24 mouse cellular contexts compared by ENCODE assay signal in genomic region chr1:171165629-171166345, GRCm38 (mm10). TPM values are rescaled to one million over a fixed set of nuclear protein-coding genes. Genes with fewer than 3 reads are reported as not detected.
"Had no signal": no experiment of that assay in that cellular context is flagged by ENCODE, and none has a peak within 500 bp of the region (broad histone marks: within the 10 kb centered on the region; RNA-seq: fewer than 3 reads in every experiment).

No protein-coding gene starts in this region.

- H3K27ac ChIP-seq: left cerebral cortex, adult 2 months; liver, embryonic 13.5 days; midbrain, embryonic 12.5 days; midbrain, embryonic 15.5 days; neural tube, embryonic 12.5 days; neural tube, embryonic 15.5 days; stomach, postnatal 0 days had no signal

- H3K9ac ChIP-seq: liver, embryonic 13.5 days; midbrain, embryonic 12.5 days; midbrain, embryonic 15.5 days; neural tube, embryonic 12.5 days; neural tube, embryonic 15.5 days had no signal

- H3K9me3 ChIP-seq: liver, embryonic 13.5 days; midbrain, embryonic 12.5 days; midbrain, embryonic 15.5 days; neural tube, embryonic 12.5 days; neural tube, embryonic 15.5 days had no signal

- H3K36me3 ChIP-seq: liver, embryonic 13.5 days; midbrain, embryonic 12.5 days; midbrain, embryonic 15.5 days; neural tube, embryonic 12.5 days; neural tube, embryonic 15.5 days had no signal

- ATAC-seq: midbrain, embryonic 15.5 days had no signal

- H3K4me3 ChIP-seq: left cerebral cortex, adult 2 months; liver, embryonic 13.5 days; midbrain, embryonic 12.5 days; midbrain, embryonic 15.5 days; neural tube, embryonic 12.5 days; neural tube, embryonic 15.5 days had no signal

- DNase-seq: kidney, adult 9 months; kidney, postnatal 25 days; layer of hippocampus, postnatal 36 days; liver, embryonic 13.5 days; lung, adult 2 months; lung, postnatal 14 days; lung, postnatal 4 days; right cerebral cortex, adult 18-20 months; right cerebral cortex, postnatal 14 days; right cerebral cortex, postnatal 4 days; thymus, adult 2 months; thymus, postnatal 14 days; thymus, postnatal 4 days had no signal

- H3K4me1 ChIP-seq: midbrain, embryonic 12.5 days; midbrain, embryonic 15.5 days; neural tube, embryonic 12.5 days; neural tube, embryonic 15.5 days had no signal

- H3K27me3 ChIP-seq: midbrain, embryonic 15.5 days had no signal

- H3K4me2 ChIP-seq: liver, embryonic 13.5 days; midbrain, embryonic 12.5 days; midbrain, embryonic 15.5 days; neural tube, embryonic 12.5 days; neural tube, embryonic 15.5 days had no signal

RNA-seq across cellular contexts. Expression of gene Mpz, which starts 15.3 kb away (rescaled TPM):
- total RNA-seq: layer of hippocampus, adult 8-10 months; layer of hippocampus, postnatal 10 days; layer of hippocampus, postnatal 36 days; left cerebral cortex, adult 2 months; left cerebral cortex, postnatal 10 days; left cerebral cortex, postnatal 36 days; megakaryocyte progenitor cell, adult 5-6 weeks had no signal
- polyA plus RNA-seq: liver, embryonic 13.5 days had no signal

RNA-seq across cellular contexts. Expression of gene Nr1i3, which starts 48.0 kb away (rescaled TPM):
- total RNA-seq: layer of hippocampus, postnatal 10 days; left cerebral cortex, postnatal 10 days had no signal
